Mouse (Mus musculus): ENCODE measurements around the gene Tigd3.

DNA sequence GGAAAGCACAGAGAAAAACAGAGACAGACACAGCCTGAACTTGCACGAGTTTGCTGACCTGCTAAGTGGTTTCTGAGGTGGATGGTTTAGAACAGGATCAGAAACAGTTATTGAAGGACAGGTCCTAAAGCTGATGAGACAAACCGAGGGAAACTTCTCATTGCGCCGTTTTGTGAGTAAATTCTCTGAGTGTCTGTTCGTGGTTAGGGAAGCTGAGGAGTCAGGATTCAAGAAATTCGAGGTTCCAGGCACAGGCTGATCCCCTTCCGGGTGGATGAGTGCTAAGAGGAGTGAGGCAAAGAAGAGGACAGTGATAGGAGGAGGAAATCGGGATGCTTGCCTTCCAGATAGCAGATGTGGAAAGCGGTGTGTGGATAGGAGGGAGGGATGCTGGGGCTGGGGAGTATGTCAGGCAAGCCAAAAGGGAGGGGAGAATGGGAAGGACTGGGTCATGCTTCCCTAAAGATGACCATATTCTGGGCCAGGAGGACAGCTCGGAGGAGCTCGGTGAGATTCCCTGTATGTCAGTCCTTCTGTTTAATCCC is 31.4 kb upstream of the Tigd3 start:
- TF ChIP-seq CTCF (IDR thresholded peaks at IDR 0.05; ENCODE audit: low read depth, low read length) (no peak), POLR2A (IDR thresholded peaks at IDR 0.05; ENCODE audit: borderline replicate concordance, low read depth, low read length) (no peak)

Data from bone marrow macrophage, adult 2 months (primary cell).